Mouse (Mus musculus) neural tube, embryonic 14.5 days (tissue): Measurements from ENCODE around the gene Gm3417. TPM values are rescaled to one million over a fixed set of nuclear protein-coding genes. Genes with fewer than 3 reads are reported as not detected.

ENCODE experiments used
- ATAC-seq: fragments of 200-750 bp; cut with Nextera tagmentation; 2 replicates; pipeline ENCODE4 v1.8.0; 2017; ENCODE audit warnings: low read depth, mild to moderate bottlenecking, moderate TSS enrichment, moderate library complexity
- H3K27ac ChIP-seq: fragments of 300-500 bp; sonication (generic); 2 replicates; pipeline ENCODE4 v1.5.1; 2014; ENCODE audit warnings: low read depth, mild to moderate bottlenecking, control low read depth, low read length, moderate library complexity, mixed read lengths
- H3K27me3 ChIP-seq: fragments of 300-500 bp; sonication (generic); 2 replicates; pipeline ENCODE4 v1.6.1; 2014; ENCODE audit warnings: low read length; ENCODE audit not compliant: control insufficient read depth, insufficient read depth
- H3K36me3 ChIP-seq: fragments of 300-500 bp; sonication (generic); 2 replicates; pipeline ENCODE4 v1.6.1; 2014; ENCODE audit warnings: low read length, mixed read lengths; ENCODE audit not compliant: control insufficient read depth, insufficient read depth
- H3K4me1 ChIP-seq: fragments of 300-500 bp; sonication (generic); 2 replicates; pipeline ENCODE4 v1.6.1; 2014; ENCODE audit warnings: low read length; ENCODE audit not compliant: control insufficient read depth, insufficient read depth
- H3K4me2 ChIP-seq: fragments of 300-500 bp; sonication (generic); 2 replicates; pipeline ENCODE4 v1.6.1; 2014; ENCODE audit warnings: mild to moderate bottlenecking, low read depth, low read length, control low read depth
- H3K4me3 ChIP-seq: fragments of 300-500 bp; sonication (generic); 2 replicates; pipeline ENCODE4 v1.5.1; 2014; ENCODE audit warnings: low read depth, low read length, control low read depth, mixed read lengths
- H3K9ac ChIP-seq: fragments of 300-500 bp; sonication (generic); replicated peaks from 2 replicates; pipeline ENCODE4 v1.6.1; 2014; ENCODE audit warnings: low read depth, mild to moderate bottlenecking, control low read depth, low read length, mixed read lengths
- H3K9me3 ChIP-seq: fragments of 300-500 bp; sonication (generic); 2 replicates; pipeline ENCODE4 v1.6.1; 2016; ENCODE audit warnings: low read length; ENCODE audit not compliant: control insufficient read depth
- WGBS: fragments of 180-500 bp; shearing (Covaris S2); extraction: QIAGEN DNeasy Blood & Tissue Kit; methylation state at CpG from one replicate; pipeline ENCODE4 v1.1.7; 2014; 5-methylcytosine and 5-hydroxymethylcytosine counted together
- polyA plus RNA-seq: library from polyadenylated mRNA; unstranded; fragments of >200 nt; fragmentation: Nextera tagmentation; extraction: Ambion mirVana; gene quantifications from 2 replicates; pipeline ENCODE4 v1.2.1, GENCODE M21; 2014

Gene Gm3417
- polyA plus RNA-seq, 1 experiment from 2014 or later: not detected

DNA sequence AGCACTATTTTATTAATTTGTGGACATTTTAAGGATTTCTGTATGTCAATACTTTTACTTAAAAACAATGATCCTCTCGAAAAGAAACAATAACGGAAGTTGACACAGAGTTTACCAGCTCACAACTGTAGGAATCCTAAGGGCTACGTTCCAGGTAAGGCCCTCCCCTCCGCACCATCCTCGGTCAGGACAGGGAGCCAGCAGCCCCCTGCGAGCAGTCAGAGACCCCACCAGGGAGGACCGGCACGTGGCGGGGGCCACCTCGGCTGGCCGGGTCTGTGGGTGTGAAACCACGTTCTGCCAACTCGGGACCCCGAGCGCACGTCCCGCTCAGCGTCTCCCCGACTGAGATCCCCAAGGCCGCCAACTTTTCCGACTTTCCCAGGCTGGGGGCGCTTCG is 18.1 kb downstream of the Gm3417 start:
- H3K9me3 ChIP-seq: no peaks in the 10 kb centered on the region
- peak overlapping the region; percentile 96 for H3K4me2 ChIP-seq
- H3K4me3 ChIP-seq: peak overlapping the region; percentile 56
- WGBS: under 1% methylated on average over 16 of the region's 23 CpGs
- peak; percentile 7; the same call in 1 of the 2 replicates for ATAC-seq
- H3K9ac ChIP-seq: peak overlapping the region; percentile 61; the same call in 1 of the 2 replicates
- no peaks in the 10 kb centered on the region for H3K27me3 ChIP-seq
- peaks cover 6% of the 10 kb centered on the region for H3K4me1 ChIP-seq
- H3K36me3 ChIP-seq: no peaks in the 10 kb centered on the region
- H3K27ac ChIP-seq: no peak overlapping the region

DNA sequence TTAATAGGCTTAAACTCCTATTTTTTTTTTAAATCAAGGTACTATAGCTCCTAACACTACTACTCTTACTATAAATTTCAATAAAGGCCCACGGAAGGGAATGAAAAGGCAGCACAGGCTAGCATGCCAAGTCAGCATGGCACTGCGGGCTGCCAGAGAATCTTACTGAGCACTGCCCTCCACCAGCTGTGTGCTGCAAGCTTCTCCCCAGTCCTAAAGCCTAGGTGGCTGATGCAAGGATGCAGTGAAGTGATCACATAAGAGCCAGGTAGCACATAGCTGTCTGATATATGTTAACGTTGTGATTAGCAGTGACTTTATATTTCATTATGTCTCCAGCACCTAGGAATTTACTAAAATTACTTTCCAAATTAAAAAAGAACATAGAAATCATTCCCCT is 18.6 kb downstream of the Gm3417 start:
- Histone ChIP-seq H3K36me3 (no peaks in the 10 kb centered on the region), H3K27me3 (no peaks in the 10 kb centered on the region), H3K27ac (no peak overlapping the region), H3K9me3 (no peaks in the 10 kb centered on the region), H3K4me1 (peaks cover 6% of the 10 kb centered on the region), H3K4me3 (peak overlapping the region; percentile 14), H3K4me2 (peak overlapping the region; percentile 41; the same call in 1 of the 2 replicates), H3K9ac (no peak overlapping the region)
- ATAC-seq: no peak
- 13% methylated on average over 3 of the region's 3 CpGs for WGBS

DNA sequence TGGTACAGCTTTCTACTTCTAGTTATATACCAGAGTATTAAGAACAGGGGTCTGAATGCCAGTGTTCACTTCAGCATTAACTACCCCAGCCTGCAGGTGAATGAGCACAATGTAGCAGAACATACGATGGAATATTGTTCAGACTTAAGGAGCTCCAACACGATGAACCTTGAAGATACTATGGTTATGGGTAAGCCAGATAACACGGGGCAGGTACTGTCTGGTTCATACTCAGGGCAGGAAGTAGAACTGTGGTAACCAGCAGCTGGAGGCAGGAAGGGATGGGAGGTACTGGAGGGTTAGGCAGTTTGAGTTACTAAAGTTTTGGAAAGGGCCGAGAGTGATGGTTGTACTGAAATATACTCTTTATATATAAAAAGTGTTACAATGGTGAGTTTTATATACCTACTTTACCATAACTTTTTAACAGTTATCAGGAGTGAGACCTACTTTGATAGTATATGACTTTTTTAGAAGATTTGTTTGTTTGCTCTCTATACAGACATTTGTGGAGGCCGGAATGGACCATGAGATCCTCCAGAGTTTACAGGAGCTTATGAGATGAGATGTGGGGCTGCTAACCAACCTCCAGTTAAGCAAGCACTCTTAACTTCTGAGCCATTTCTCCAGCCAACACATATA is 19.8 kb downstream of the Gm3417 start:
- Histone ChIP-seq H3K4me1 (peaks cover 6% of the 10 kb centered on the region), H3K4me2 (no peak overlapping the region), H3K9me3 (no peaks in the 10 kb centered on the region), H3K36me3 (peaks cover 7% of the 10 kb centered on the region), H3K27me3 (no peaks in the 10 kb centered on the region), H3K9ac (no peak overlapping the region), H3K27ac (no peak overlapping the region), H3K4me3 (no peak overlapping the region)
- WGBS: 90% methylated on average over 5 of the region's 5 CpGs
- no peak for ATAC-seq

DNA sequence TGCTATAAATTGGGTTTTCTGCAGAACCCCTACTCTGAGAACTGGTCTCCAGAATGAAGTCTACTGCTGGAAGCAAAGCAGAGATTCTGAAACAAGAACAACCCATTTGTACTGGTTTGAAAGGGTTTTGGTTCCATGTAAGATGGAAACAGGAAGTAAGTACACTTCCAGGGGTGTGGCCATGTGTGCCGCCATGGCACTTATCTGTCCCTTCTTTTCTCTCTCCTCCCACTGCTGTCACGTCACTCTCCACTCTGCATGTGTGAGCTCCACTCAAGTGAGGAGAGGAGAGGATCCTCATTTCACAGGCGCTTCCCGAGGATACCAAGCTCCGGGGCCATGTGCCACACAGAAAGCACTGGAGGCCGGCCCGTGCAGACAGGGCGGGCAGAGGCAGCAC is 25.1 kb downstream of the Gm3417 start:
- Histone ChIP-seq H3K9ac (no peak overlapping the region), H3K36me3 (peaks cover 38% of the 10 kb centered on the region), H3K9me3 (no peaks in the 10 kb centered on the region), H3K27me3 (no peaks in the 10 kb centered on the region), H3K4me2 (no peak overlapping the region), H3K4me1 (no peaks in the 10 kb centered on the region), H3K27ac (no peak overlapping the region), H3K4me3 (no peak overlapping the region)
- no peak for ATAC-seq
- WGBS: 90% methylated on average over 8 of the region's 8 CpGs

DNA sequence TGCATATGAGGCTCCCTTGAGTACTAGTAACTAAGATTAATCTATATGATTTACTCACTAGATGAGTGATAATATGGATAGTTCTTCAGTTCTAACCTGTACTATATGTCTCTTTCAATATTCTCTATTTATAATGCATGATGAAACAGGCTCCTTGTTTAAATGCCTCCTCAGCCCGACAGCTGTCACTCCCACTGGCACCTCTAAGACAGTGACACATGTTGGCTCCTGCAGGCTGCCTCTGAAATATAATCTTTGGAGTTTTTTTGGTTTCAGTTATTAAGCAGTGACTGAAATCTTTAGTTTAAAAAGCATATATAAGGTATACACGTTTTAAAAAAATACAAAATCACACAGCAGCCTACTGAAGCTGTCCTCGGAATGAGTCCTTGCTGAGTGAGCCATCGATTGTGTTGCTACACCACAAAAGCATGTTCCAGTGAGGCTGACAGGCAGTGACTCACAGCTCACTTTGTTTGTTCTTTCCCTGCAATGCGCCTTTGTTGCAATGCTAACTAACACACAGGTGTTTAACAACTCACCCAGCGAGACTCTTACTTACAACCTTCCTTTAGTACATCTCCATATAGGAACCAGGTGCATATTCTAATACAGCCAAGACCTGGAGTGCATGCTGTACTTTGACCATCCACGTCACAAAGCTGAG is 29.3 kb downstream of the Gm3417 start:
- no peak overlapping the region for H3K9ac ChIP-seq
- no peak overlapping the region for H3K27ac ChIP-seq
- ATAC-seq: no peak
- no peak overlapping the region for H3K4me3 ChIP-seq
- no peaks in the 10 kb centered on the region for H3K27me3 ChIP-seq
- H3K4me1 ChIP-seq: peaks cover 3% of the 10 kb centered on the region; the same call in 1 of the 2 replicates
- no peak overlapping the region for H3K4me2 ChIP-seq
- peaks cover 50% of the 10 kb centered on the region for H3K36me3 ChIP-seq
- H3K9me3 ChIP-seq: no peaks in the 10 kb centered on the region
- WGBS: 89% methylated on average over 7 of the region's 7 CpGs

DNA sequence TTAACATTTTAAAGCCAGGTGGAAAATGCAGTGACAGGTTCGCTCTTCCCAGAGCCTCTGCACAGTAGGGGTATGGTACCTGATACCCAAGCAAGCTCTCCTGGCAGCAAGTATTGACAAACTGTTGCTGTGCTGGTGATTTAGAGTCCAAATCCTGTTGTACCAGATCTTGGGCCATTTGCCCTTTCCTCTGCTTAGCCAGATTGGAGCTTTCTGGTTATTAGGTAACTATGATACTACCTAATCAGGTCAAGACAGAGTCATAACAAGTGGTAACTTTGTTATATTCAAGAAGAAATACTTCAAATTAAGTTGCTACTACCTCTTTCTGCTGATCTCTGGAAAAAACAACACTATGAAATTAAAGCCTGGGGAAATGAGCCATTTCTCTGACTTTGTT is 34.0 kb downstream of the Gm3417 start:
- WGBS: 90% methylated on average over 1 of the region's 1 CpGs
- ATAC-seq: no peak
- Histone ChIP-seq H3K9ac (no peak overlapping the region), H3K4me2 (peak overlapping the region; percentile 98; the same call in 1 of the 2 replicates), H3K4me3 (no peak overlapping the region), H3K27me3 (no peaks in the 10 kb centered on the region; the same call in 1 of the 2 replicates), H3K27ac (no peak overlapping the region), H3K36me3 (peaks cover 22% of the 10 kb centered on the region), H3K4me1 (peaks cover 11% of the 10 kb centered on the region), H3K9me3 (no peaks in the 10 kb centered on the region)

DNA sequence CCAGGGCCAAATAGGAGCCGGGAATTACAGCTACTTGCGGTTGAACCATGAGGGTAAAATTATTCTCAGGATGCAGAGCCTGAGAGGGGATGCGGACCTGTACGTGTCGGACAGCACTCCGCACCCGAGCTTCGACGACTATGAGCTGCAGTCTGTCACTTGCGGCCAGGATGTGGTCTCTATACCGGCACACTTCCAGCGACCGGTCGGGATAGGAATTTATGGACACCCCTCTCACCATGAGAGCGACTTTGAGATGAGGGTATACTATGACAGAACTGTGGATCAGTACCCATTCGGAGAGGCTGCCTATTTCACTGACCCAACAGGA is 34.9 kb downstream of the Gm3417 start:
- H3K27ac ChIP-seq: peak overlapping the region; percentile 77; the same call in 1 of the 2 replicates
- H3K4me3 ChIP-seq: peak overlapping the region; percentile 75
- no peaks in the 10 kb centered on the region for H3K9me3 ChIP-seq
- WGBS: 17% methylated on average over 16 of the region's 16 CpGs
- no peak; the same call in 1 of the 2 replicates for ATAC-seq
- peaks cover 11% of the 10 kb centered on the region for H3K4me1 ChIP-seq
- peaks cover 16% of the 10 kb centered on the region for H3K36me3 ChIP-seq
- peak overlapping the region; percentile 98 for H3K4me2 ChIP-seq
- peak overlapping the region; percentile 83 for H3K9ac ChIP-seq
- no peaks in the 10 kb centered on the region; the same call in 1 of the 2 replicates for H3K27me3 ChIP-seq

DNA sequence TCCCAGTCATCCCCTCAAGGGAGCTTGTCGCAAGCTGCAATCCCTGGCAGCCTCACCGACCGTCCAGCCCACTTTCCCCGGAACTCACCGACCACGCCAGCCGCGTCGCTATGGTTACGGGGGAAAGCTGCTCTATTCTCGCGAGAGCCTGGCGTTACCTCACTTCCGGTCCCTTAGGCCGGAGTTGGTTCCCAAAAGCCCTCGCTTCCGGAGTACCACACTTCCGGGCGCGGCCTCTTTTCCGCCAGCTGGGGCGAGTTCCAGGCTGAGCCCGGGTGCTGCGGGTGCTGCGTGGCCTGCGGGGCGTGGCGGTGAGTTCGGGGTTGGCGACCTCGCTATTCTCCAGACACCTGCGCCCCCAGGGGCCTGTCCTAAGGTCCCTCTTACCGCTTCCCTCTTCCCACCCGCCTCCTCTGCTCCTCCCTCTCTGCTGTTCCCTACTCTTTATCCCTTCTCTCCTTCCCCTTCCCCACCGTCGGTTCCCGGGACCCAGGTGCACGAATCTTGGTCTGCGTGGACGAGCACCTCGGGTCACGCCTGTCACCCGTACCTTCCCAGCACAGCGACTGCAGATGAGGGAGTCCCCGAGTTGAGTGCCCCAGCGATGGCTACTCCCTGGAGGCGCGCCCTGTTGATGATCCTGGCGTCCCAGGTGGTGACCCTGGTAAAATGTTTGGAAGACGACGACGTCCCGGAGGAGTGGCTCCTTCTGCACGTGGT is 35.4 kb downstream of the Gm3417 start, which contains the start of the genes Wdr27 and 1600012H06Rik:
TSS of gene Wdr27 (minus strand) at position 150 of the 720 bp plus-strand sequence.
TSS of gene 1600012H06Rik (plus strand) at position 176 of the 720 bp plus-strand sequence.
- Histone ChIP-seq H3K27ac (peak within 1 kb of the TSS; percentile 77), H3K4me1 (peaks cover 11% of the 10 kb centered on the region), H3K4me3 (peak within 1 kb of the TSS; percentile 75), H3K36me3 (peaks cover 11% of the 10 kb centered on the region; the same call in 1 of the 2 replicates), H3K9ac (peak within 1 kb of the TSS; percentile 83), H3K27me3 (no peaks in the 10 kb centered on the region; the same call in 1 of the 2 replicates), H3K4me2 (peak within 1 kb of the TSS; percentile 98), H3K9me3 (no peaks in the 10 kb centered on the region)
- ATAC-seq: peak; percentile 99
- WGBS: under 1% methylated on average over 54 of the region's 54 CpGs
